Mouse (Mus musculus) cerebellum, adult 18-20 months (tissue): Measurements from ENCODE around the gene R3hdm4.

ENCODE experiments used
- DNase-seq, 2 experiments: peaks; one replicate each; pipeline ENCODE4 v3.0.0; 2021

Gene R3hdm4

GRCm38 (mm10) chr10:79940749-79941148, 19.7 kb upstream of the R3hdm4 start:
- no peak for DNase-seq

- DNase-seq, result no peak
Measured at GRCm38 (mm10) chr10:79937775-79938526, 16.9 kb upstream of the R3hdm4 start.

DNA sequence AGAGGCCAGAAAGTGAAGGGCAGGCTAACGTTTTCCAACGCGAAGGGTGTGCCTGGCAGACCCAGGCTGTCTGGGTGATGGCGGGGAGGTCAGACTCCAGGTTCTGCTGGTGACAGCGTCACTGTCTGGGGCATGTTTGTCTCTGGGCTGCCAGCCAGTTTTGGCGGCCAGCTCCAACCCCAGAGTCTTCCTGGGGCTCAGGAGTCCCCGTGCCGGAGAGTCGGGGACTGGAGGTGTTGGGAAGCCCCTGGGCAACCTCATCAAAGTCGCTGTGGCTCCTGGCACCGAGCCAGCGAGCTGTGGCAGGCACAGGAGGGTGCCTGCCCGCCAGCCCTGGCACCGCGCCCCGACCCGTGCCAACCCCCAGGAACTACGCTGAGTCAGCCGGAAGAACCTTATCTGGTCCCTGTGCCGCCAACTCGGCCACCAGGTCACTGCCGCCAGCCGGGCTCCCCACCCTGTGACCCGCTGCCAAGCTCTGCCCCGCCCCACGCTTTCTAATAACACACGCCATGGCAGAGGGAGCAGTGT, 16.0 kb upstream of the R3hdm4 start:
- DNase-seq, result peak; percentile 65 to 71

- DNase-seq, result peak in 1 of 2 experiments; percentile 5
Measured at GRCm38 (mm10) chr10:79936284-79936910, 15.4 kb upstream of the R3hdm4 start.

DNA sequence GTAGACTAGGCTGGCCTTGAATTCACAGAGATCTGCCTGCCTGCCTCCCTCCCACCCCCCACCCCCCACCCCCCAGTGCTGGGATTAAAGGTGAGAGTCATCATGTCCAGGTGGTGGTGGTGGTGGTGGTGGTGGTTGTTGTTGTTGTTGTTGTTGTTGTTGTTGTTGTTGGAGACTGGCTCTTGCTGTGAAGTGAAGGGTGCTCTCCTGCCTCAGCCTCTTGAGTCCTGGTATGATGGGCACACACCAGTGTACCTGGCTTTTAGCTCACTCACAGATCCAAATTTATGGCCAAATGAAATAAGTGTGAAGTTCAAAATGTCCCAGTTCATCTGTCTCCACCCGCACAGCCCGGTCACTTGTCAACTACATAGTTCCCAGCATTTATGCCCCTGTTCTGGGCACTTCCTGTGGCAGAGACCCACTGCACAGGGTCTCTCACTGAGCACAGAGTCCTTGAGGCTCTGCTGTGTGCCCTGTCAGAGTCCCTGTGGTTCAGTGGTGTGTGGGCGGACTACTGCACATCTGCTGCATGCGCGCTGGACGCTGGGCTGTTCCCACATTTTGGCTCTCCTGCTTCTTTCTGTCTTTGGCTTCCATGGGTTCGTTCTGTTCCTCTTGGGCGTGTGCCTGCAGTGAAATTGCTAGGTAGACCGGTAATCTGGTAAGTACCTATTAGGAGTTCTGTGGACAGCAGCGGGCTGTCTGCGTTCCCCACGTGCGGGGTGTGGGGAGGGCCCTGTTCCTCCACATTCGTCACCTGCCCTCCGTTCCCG, 14.0 kb upstream of the R3hdm4 start:
- DNase-seq, result peak in 1 of 2 experiments; percentile 16

DNA sequence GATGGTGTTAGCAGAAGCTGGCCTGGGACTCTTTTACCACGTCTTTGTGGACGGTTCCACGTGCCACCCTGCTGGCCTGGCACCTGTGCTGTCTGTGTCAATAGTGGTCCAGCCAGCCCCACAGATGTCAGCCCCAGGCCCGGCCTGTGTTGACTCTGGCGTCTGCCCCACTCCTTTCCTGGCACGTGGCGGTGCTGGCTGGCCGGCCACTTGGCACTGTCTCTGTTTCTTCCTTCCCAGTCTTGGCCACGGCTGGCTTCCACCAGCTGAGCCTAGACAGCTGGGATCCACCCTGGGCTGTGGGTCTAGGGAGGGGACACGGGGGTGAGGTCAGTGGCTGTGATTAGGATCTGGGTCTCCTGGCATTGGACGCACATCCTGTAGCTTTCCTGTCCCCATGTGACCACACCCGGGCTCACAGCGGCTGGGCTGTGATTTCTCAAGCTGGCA, 13.3 kb upstream of the R3hdm4 start:
- DNase-seq, result peak; percentile 68 to 70

DNA sequence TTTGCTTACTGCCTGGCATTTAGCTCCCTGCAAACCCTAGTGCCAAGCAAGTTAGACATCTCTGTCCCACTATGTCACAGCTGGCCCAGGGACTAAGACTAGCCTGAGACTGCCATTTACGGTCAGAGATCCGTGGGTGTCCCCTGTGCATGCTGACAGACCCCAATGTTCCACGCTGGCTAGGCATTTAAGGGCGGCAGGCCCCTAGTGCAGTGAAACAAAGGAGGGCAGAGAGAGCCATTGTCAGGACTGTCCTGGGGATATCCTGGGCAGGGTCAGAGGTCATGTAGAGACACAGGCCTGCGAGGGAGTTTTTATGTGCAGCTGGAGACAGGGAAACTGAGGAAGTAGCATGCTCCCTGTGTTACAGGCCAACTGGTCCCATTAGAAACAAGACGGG, 12.9 kb upstream of the R3hdm4 start:
- DNase-seq, result no peak

DNA sequence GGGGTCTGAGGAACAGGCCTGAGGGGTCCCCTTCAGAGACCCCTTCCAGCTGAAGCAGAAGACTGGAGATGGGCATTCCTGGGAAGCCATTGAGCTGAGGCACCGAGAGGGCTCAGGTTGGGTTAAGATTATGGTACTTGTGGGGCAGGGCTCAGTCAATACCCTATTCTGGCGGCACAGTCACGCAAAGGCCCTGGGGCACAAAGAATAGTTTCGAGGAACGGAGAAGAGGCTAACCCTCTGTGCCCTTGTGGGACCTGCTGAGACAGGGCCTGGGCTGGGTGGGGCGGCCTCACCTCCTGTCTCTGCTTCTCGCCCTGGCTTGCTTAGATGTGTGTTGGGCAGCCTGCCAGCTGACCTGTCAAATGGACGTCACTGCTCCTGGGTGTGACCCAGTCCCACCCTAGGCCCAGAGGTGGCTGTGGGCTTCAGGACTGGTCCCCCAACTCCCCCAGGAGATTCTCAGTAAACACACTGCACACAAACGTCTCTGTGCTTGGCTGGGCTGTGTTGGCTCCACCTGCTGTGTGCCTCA, 12.2 kb upstream of the R3hdm4 start:
- peak; percentile 24 to 49 for DNase-seq

- DNase-seq, result peak; percentile 64 to 67
Measured at GRCm38 (mm10) chr10:79932736-79933135, 11.7 kb upstream of the R3hdm4 start.

GRCm38 (mm10) chr10:79931797-79932196, 10.8 kb upstream of the R3hdm4 start:
- peak in 1 of 2 experiments; percentile 4 for DNase-seq

GRCm38 (mm10) chr10:79930826-79931186, 9.8 kb upstream of the R3hdm4 start:
- peak in 1 of 2 experiments; percentile 4 for DNase-seq

DNA sequence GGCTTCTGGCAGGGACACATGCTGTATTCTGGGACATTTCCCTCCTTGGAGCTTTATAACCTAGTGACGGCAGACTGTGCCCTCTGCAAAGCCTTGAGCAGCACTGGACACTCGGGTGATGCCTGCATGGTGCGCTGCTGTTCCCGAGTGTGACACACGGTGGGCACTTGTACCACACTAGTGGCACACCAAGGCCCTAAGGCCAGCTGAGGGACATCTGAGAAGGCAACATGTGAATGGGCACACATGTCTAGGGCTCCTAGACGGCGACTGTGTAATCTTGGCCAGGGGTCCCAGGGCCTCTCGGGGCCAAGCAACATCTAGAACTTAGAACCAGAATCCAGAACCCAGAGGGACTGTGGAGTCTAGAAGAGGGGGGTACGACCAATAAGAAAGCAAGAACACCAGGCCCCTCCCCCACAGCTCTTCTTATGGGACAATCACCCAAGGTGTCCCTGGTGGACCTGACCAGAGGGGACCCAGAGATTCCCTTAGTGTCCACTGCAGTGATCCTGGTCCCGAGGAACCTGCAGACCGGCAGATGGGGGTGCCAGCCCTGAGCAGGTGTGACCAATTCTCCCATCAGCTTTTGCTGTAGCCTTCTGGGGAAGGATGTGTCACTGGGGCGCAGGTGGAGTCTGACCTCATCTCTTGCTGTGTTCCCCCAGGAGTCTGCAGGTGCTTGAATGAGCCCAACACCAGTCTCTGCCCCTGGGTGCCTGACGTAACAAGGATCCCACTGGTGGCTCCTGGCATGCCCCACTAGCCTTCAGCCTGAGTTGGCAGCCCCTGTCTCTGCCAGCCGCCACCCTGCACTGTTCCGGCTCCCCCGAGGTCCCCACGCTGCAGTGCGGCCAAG, 9.2 kb upstream of the R3hdm4 start:
- no peak for DNase-seq

- no peak for DNase-seq
Measured at GRCm38 (mm10) chr10:79928907-79929701, 8.1 kb upstream of the R3hdm4 start.

DNA sequence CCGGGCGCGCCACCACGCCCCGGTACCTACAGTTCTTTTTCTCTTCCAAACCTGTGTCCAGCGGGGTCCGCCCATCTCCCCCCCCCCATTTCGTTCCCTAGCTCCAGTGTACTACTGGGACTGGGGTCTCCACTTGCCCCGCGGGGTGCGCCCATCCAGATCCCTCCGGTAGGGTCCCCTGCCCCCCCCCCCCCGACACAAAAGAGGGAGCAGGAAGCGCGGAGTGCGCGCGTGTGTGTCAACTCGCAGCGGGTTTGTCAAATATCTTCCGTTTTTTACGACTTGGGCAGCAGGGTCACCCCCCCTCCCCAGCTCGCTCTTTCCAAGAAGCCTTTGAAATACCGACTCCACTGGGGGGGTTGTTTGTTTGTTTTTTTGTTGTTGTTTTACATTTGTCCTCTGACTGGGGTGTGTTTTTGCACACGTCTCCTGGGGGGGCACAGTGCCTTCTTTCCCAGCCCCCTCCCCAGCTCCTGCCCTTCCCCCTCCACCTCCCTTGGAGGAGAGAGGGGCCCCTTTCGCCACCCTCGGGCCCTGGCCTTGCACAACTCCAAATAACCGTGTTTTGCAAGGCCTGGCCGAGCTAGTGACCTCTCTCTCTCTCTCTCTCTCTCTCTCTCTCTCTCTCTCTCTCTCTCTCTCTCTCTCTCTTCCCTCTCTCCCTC, 7.2 kb upstream of the R3hdm4 start:
- DNase-seq, result peak in 1 of 2 experiments; percentile 40

DNA sequence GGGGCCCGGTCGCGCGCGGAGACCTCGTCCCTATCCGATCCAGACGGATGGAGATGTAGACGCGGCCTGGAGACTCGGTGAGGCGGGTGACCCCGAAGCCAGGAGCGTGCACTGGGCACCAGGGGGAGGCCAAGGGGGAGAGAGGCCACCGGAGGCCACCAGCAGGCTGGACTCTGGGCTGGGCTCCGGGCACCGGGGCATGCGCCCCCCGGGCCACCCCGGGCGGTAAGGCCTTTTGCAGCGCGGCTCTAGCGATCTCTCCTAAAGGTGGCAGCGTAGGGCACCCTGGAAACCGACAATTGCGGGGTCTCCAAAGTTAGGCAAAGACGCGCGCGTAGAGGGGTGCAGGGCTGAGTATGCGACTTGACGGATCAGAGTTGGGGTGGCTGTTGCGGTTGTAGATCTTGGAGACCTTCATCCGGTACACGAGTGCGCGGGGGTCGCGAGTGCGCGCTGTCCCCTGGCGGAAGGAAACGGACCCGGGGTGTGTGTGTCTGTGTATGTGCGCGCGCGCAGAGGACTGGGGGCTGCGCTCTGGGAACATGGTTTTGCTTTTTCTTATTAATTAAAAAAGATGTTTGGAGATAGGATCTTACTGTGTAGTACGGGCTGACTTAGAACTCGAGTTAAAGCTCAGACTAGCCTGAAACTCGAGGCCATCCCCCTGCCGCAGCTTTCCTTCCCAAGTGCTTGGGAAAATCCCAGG, 6.5 kb upstream of the R3hdm4 start:
- DNase-seq, result peak; percentile 52 to 63

DNA sequence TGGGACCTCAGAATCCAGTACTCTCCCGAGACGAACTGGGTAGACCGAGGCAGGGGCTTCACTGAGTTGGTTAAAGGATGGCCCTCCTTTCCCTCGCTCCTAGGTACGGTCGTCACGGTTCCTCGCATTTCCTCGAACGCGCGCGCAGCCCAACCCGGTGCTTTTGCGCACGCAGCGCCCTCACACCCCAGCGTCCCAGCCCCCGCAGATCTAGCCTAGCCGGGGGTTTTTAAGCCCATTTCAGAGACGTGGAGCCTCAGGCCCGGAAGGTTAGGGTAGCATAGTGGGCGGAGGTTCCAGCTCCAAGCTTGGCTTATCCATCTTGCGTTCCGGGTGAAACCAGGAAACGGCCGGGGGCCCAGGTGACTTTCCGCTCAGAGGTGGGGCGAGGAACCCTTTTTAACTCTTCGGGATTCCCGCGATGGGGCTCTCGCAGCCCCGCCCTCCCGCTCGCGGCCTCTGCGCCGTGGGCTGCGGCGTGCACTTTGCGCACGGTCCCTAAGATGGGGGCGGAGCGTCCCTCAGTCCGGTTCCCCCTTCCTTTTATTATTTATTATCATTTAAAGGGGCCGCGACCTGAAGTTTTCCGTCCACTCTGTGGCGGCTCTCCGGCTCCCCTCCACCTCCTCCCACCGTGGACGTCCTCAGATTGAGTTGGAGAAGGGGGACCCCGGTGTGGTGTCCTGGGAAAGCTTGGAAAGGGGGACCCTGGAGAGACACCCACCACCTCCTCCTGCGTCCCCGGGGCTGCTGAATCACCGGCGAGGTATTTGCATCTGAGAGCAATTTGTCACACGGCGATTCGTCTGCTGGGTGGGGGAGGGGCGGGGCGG, 5.7 kb upstream of the R3hdm4 start, which contains the start of gene Arid3a:
TSS of gene Arid3a (plus strand) at position 553 of the 833 bp plus-strand sequence.
- peak; percentile 90 to 93 for DNase-seq

DNA sequence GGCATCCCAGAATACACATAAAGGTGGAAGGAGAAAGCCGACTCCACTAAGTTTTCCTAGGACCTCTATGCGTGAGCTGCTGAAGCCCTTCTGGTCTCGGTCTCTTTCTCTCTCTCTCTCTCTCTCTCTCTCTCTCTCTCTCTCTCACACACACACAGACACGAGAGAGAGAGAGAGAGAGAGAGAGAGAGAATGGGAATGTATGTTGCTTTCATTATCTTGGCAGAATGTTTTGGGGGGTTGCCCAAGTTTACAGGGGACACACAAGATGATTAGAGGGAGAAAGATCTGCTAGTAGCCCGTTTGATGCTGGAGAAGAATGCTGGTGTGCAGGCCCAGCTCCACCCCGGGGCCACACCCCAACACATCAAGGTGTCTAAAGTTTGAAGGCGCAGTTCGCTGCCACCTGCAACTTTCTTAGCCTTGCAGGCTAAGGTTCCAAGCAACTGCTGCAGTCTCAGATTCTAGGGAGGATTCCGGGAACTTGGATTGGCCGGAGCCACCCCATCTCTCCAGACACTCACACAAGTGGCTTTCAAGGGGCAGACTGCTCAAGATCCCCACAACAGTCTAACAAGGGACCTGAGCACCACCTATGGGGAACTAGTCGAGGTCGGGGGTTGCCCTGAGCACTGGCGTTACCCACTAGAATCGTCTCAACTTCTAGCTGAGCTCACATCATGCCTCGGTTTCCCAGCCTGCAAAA, 4.9 kb upstream of the R3hdm4 start:
- DNase-seq, result no peak
